Mouse (Mus musculus) spleen, adult 2 months (tissue): ENCODE measurements around the gene Prokr1. TPM values are rescaled to one million over a fixed set of nuclear protein-coding genes. Genes with fewer than 3 reads are reported as not detected.

Experiments
- DNase-seq, 2 experiments: peaks; one replicate each; pipeline versions ENCODE4 v3.0.0 to v3.0.0-alpha.2; 2012 to 2021; ENCODE audit warnings: low spot score in 2 of 2, low read depth in 1 of 2
- H3K27ac ChIP-seq: fragments of 200-500 bp; 2 replicates; pipeline ENCODE4 v1.5.1; 2012; ENCODE audit warnings: low read length, inconsistent platforms; ENCODE audit not compliant: insufficient read depth
- H3K27me3 ChIP-seq: fragments of 200-500 bp; 2 replicates; pipeline ENCODE4 v1.6.1; 2012; ENCODE audit warnings: mild to moderate bottlenecking, moderate library complexity, low read length, inconsistent platforms; ENCODE audit not compliant: control insufficient read depth, insufficient read depth
- H3K36me3 ChIP-seq: fragments of 200-500 bp; 2 replicates; pipeline ENCODE4 v1.6.1; 2012; ENCODE audit warnings: mild to moderate bottlenecking, low read length, inconsistent platforms; ENCODE audit not compliant: control insufficient read depth, insufficient read depth
- H3K4me1 ChIP-seq: fragments of 200-500 bp; 2 replicates; pipeline ENCODE4 v1.6.1; 2011; ENCODE audit warnings: inconsistent platforms; ENCODE audit not compliant: control insufficient read depth, insufficient read depth, insufficient read length
- H3K4me3 ChIP-seq: fragments of 200-500 bp; 2 replicates; pipeline ENCODE4 v1.5.1; 2011; ENCODE audit warnings: mild to moderate bottlenecking, inconsistent platforms; ENCODE audit not compliant: insufficient read depth, insufficient read length; ENCODE audit errors: extremely low read depth
- CTCF ChIP-seq: fragments of 200-500 bp; IDR thresholded peaks from 2 replicates; pipeline ENCODE4 v1.5.1; 2011; ENCODE audit warnings: mild to moderate bottlenecking, inconsistent platforms; ENCODE audit not compliant: insufficient read depth, insufficient read length, insufficient replicate concordance; ENCODE audit errors: extremely low read depth
- POLR2A ChIP-seq: fragments of 200-500 bp; IDR thresholded peaks from 2 replicates; pipeline ENCODE4 v1.6.1; 2011; ENCODE audit warnings: low read depth, low read length, inconsistent platforms
- WGBS: fragments of 180-500 bp; shearing (Covaris S2); methylation state at CpG from one replicate; pipeline ENCODE4 v1.1.7; 2018; 5-methylcytosine and 5-hydroxymethylcytosine counted together
- polyA plus RNA-seq: library from polyadenylated mRNA; depleted of rRNA; stranded (reverse); fragments of >200 nt; gene quantifications from 2 replicates; pipeline ENCODE4 v1.2.3, GENCODE M21; 2012

Prokr1 gene
- polyA plus RNA-seq, 1 experiment = 1.4 TPM

DNA sequence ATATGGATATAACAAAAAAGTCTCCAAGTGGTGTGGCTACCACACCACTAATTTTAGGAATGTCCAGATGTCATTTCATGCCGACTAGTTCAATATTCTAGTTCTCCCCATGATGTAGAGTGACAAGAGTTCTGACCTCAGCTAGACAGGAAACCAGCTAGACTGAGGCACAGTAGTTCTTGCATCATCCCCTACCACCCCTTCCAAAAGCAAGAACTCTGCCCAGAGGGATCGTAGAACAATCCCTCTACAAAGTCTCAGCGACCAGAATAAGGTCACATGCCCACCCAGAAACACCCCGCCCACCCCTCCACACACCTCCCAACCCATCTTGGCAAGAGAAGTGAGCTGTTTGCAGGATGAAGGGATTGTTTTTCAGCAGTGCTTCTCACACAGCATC, 43.1 kb downstream of the Prokr1 start:
- peaks cover 23% of the 10 kb centered on the region for H3K4me1 ChIP-seq
- TF ChIP-seq POLR2A (no peak), CTCF (no peak)
- H3K27ac ChIP-seq = peak overlapping the region; percentile 46; the same call in 1 of the 2 replicates
- no peaks in the 10 kb centered on the region for H3K27me3 ChIP-seq
- 44% methylated on average over 4 of the region's 4 CpGs for WGBS
- H3K36me3 ChIP-seq = no peaks in the 10 kb centered on the region
- DNase-seq = no peak
- H3K4me3 ChIP-seq = no peak overlapping the region

DNA sequence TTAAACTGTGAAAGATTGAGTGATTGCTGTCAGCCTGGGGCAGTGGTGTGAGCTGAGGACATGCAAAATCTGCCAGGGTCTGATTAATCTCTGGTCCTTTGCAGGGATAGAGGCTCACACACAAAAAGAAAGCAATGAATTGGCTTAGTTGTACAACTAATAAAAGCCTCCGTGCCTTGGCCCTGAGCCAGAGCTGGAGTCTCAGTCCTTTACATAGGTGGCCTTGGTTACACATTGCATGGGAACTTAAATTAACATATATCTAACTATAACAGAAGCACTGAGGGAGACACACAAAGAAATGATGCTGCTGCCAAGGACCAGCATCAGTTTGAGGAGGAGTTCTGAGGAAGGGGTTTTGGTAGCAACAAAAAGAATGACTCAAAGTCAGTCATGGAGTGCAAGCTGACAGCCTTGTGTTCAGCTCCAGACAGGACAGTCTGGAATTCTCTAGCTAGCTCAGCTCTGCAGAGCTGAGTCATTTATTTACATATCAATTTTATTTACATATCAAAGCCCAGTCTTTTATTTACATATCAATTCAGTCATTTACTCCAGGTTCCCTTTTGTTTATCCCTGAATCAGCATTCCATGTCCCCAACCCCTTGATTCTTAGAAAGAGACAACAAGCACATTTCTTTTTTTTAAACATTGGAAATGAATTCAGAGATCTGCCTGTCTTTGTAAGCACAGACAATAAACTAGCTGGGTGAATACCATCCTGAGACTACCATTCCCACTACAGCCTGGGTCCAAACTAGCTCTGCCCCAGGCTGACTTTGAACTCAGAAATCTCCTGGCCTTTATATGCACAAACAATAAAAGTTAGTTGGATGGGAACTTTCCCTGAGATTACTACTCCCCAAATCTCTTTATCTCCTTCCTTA, 45.0 kb downstream of the Prokr1 start:
- 76% methylated on average over 1 of the region's 1 CpGs for WGBS
- Histone ChIP-seq H3K36me3 (no peaks in the 10 kb centered on the region), H3K27me3 (no peaks in the 10 kb centered on the region), H3K4me1 (peaks cover 21% of the 10 kb centered on the region; the same call in 1 of the 2 replicates), H3K27ac (no peak overlapping the region), H3K4me3 (no peak overlapping the region)
- TF ChIP-seq CTCF = no peak
- TF ChIP-seq POLR2A = no peak
- DNase-seq = no peak

DNA sequence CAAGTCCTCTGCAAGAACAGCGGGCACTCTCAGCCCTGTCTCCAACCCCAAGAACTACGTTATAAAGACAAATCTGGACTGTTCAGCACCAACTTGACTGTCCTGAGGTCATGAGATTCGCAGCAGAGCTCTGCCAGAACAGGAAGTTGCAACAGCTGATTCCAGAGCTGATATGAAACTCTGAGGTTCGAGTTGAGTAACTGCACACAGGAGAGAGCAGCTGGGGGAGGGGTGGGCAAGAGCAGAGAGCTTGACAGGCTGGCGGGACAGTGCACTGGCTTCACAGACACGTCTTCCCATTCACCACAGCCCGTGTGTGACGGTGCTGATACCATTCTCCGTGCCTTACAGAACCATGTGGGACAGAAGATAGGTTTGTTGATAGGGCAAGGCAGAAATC, 48.5 kb downstream of the Prokr1 start:
- TF ChIP-seq CTCF (no peak), POLR2A (0 out of 2 replicates have a peak, but pooled peaks have one; percentile 1)
- peak overlapping the region; percentile 92 for H3K27ac ChIP-seq
- no peaks in the 10 kb centered on the region for H3K36me3 ChIP-seq
- DNase-seq = peak; percentile 84 to 85
- whole genome bisulfite sequencing = 1% methylated on average over 9 of the region's 9 CpGs
- H3K4me1 ChIP-seq = peaks cover 48% of the 10 kb centered on the region
- no peaks in the 10 kb centered on the region for H3K27me3 ChIP-seq
- H3K4me3 ChIP-seq = peak overlapping the region; percentile 31; the same call in 1 of the 2 replicates

DNA sequence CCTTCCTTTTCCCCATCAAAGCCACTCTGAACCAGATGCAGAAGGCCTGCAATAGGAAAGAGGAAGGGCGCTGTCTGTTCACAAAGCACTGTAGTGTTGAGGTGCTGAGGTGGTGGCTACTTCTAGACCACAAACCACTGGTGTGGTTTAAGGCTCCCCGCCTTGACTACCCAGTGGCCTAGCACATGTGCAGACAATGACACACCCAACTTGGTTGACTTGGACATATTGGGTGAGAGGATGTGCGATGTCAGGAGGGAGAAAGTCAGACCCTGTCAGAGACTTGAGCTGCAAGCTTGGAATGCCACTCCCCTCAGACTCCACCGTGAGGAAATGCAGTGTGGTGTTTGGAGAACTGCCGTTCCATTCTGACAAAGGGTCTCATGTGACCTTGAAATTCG, 49.4 kb downstream of the Prokr1 start:
- Histone ChIP-seq H3K27me3 (no peaks in the 10 kb centered on the region), H3K27ac (peak overlapping the region; percentile 86), H3K36me3 (no peaks in the 10 kb centered on the region), H3K4me3 (no peak overlapping the region), H3K4me1 (peaks cover 54% of the 10 kb centered on the region)
- DNase-seq = peak; percentile 74 to 80
- TF ChIP-seq POLR2A (no peak; the same call in 1 of the 2 replicates), CTCF (no peak)
- 7% methylated on average over 6 of the region's 6 CpGs for WGBS

DNA sequence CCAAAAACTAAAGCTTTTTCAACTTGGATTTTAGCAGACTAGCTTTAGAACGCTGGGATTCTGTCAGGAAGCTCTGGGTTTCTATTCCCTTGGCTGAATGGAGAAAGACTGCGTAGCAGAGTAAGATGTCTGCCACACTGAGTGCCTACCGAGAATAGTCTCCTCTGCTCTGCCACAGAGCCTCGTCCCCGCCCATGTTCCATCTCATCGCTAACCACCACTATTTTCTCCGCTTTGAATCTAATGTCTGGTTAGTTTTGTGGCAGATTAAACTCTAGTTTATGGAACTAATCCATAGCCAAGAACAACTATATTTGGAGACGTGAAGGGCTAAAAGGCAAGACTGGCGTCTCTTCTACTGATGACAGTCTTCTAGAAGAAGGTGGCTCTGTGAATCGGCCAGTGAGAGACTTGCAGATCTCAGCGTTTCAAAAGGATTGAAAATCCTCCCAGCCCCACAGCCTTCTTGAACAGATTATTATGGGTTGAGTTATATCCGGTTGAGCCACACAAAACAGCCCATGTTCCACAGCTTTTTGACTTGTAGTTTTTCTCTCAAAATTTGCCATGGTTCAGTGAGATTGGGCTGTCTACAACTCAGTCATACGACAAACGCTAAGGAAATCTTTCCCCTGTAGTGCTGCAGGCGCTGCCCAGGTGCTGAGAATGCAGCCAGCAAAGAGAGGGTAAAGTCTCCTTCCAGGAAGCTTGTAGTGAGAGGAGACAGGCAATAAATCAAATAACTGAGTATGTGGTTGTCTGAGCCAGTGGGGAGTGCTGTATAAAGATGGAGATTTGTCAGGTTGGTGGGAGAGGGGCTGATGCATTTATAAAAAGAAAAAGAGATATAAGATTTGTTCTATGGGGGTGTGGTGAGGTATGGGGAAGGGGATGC, 51.9 kb downstream of the Prokr1 start:
- Histone ChIP-seq H3K36me3 (no peaks in the 10 kb centered on the region), H3K4me1 (peaks cover 75% of the 10 kb centered on the region), H3K27ac (peak overlapping the region; percentile 39), H3K27me3 (no peaks in the 10 kb centered on the region), H3K4me3 (no peak overlapping the region)
- WGBS = 31% methylated on average over 15 of the region's 15 CpGs
- TF ChIP-seq CTCF = no peak
- TF ChIP-seq POLR2A = no peak
- no peak for DNase-seq

DNA sequence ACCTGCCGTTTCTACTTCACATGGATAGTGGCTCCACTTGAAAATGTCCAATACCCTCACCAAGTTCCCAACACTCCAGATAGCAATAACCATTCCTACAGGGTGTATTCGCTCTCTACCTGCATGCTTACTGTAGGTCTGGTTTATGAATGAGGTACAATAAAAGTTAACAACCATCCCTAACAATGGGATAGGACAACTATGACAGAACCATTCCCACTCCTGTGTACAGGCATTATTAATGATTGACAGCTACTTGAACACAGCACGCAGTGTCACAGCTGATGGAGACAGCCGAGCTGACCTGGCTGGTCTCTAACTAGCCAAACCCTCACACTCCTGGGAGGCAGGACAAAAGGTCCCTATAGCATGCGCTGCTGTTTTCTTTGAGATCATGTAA, 52.9 kb downstream of the Prokr1 start:
- no peaks in the 10 kb centered on the region for H3K27me3 ChIP-seq
- H3K27ac ChIP-seq = no peak overlapping the region
- 87% methylated on average over 5 of the region's 5 CpGs for WGBS
- H3K4me3 ChIP-seq = no peak overlapping the region
- H3K36me3 ChIP-seq = no peaks in the 10 kb centered on the region
- no peak for DNase-seq
- H3K4me1 ChIP-seq = peaks cover 74% of the 10 kb centered on the region
- no peak for TF ChIP-seq CTCF
- no peak for TF ChIP-seq POLR2A
